Mouse (Mus musculus) layer of hippocampus, postnatal 36 days (tissue): ENCODE data around the gene Plekha3. TPM values are rescaled to one million over a fixed set of nuclear protein-coding genes. Genes with fewer than 3 reads are reported as not detected.

Experiments used
- DNase-seq, 2 experiments: peaks; one replicate each; pipeline ENCODE4 v3.0.0; 2022
- total RNA-seq, 2 experiments: library from RNA; stranded (reverse); gene quantifications; 2 replicates each; pipeline ENCODE4 v1.2.3; 2021

The Plekha3 gene
- total RNA-seq = 10 to 100 TPM; 49.7 to 50.1 TPM

DNA sequence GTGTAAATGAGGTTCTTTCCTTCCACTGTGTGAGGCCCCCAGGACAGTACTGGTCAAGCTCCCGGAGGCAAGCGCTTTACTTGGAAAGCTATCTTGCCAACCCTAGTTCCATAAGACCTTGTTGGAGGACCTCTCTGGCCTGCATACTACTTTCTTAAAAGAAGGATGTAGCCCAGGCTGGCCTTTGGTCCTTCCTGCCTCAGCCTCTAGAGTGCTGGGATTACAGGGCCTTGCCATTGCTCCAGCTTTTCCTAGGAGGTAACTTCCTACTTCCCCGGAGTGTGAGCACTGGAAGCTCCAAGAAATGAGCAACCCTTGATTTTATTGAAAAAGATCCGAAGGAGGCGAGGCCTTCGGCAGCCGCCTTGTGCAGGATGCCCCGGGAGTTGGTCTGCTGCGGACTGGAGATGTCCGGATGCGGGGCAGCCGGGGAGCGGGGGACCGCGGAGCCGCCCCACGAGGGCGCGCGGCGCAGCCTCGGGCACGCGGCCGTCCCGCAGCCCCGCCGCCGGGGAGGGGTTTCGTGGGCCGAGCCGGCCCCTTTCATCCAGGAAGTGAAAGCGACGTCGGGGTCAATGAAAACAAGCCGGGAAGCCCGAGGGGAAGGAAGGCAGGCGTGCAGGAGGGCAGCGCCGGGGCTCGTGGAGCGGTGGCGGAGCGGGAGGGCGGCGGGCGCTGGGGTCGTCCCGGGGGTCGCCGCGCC, at the start of gene Plekha3:
Plekha3 (plus strand) TSS at position 557 of the 703 bp plus-strand sequence.
- DNase-seq = peak; percentile 85 to 86

DNA sequence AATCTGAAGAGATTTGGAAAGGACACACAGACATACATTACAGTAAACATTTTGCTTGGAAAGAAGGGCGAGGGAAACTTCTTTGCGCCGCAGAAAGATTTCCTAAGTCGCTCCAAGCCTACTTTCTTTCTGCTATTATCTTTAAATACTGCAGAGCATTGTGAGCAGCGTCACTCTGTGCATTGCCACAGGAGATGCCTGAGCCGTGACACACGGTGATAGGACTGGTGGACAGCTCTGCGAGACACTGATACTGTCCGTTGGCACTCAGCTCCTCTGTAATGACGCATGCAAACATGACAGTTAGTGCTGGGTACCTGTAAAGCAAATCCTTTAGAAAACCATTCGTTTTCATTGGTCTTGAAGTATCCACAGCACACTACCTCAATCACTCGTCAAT, 44.8 kb upstream of the Plekha3 start:
- DNase-seq = no peak

DNA sequence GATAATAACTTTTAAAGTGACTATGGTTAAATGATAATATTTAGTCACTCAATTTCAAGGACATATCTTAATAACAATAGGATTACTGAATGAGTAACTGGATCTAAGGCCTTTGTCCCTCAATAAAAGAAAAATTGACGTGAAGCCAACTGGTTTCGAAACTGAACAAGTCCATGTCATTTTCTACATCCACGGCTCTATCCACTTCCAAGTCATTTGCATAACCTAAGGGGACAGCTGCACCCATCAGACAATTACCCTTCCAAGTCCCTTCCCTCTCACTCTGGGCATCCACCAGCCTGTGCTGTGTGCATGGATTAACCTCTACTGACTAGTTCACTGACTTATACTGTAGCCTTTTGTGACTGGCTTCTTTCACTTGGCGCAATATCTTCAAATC, 43.5 kb upstream of the Plekha3 start:
- DNase-seq = no peak

DNA sequence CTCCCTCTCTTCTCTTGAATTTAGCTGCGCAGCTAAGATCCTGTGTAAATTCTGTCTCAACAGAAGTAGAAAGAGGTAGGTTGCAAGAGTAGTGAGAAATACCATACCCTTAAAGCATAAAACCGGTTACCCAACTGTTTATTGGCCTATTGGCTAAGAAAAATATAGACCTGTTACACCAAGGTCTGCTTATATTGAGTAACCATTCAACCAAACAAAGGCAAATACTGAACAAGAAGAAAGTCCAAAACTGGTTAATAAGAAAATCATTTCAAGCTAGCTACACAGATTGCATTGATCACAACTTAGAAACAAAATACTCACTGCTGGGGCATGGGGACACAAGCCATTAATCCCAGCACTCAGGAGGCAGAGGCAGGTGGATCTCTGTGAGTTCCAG, 35.4 kb upstream of the Plekha3 start:
- DNase-seq = no peak

DNA sequence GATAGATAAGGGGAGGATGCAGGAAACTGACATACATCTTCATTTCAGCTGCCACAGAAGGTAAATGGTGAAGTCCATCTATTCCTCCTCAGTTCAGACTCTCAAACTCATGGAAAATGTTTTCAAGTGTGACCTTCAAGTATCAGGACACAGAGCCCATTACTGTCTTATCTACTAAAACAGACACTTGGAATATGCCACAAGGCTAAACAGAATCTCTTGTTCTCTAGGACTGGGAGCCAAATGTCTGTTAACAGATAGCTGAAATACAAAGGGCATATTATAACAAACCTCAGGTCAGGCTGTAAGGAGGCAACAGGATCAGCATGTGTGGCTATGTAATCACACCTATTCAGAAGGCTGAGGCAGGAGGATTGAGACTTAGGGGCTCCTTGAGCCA, 31.3 kb upstream of the Plekha3 start:
- no peak for DNase-seq

DNA sequence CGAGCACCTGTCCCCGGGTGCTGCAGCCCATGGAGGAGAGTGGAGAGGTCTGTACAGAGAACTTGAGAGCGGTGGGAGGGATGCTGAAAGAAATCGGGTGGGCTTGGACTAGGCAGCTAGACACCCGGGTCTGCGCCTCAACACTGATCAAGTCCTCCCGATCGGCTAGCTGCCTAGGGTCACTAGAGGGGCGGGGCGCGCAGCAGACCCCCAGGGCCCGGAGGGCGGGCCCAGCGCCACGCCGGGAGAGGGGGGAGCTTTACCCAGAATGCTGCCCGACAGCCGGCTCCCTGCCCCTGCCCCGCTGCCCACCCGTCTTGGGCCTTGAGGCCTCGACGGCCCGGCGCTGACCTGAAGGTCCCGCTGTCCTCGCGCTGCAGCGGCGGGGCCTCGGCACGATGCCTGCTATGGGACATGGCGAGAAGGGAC, 27.6 kb upstream of the Plekha3 start:
- DNase-seq = peak in 1 of 2 experiments; percentile 6

DNA sequence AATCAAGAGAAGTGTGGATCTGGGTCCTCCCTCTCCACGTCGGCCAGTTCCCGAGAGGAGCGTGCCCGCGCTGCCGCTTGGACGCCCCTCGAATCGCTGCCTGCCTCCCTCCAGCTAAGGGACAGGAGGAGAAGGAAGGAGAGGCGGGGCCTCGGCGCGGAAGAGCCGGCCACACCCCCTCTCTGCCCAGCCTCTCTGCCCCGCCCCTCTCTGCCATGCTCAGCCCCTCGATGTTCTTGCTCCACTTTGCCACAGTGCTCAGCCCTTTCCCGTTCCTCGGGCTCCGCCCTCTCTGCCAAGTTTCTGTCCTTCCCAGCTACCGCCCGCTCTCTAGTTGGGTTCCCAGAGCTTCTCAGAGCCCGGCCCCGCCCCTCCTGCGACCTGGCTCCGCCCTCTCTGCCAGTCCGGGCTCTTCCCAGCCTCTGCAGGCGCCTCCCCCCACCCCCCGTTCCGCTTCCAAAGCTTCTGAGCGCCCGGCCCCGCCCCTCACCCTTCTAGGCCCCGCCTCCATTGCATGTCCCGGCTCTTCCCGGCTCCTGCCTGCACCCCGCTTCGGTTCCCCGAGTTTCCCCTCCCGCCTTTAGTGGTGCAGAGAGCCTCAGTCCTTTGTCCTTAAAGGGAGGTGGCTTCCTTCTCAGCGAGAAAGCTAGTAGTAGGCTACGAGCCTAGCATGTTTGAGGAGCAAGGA, 27.1 kb upstream of the Plekha3 start, which contains the start of the genes Prkra and Pjvk:
Prkra (minus strand) TSS at position 133 of the 688 bp plus-strand sequence.
Pjvk (plus strand) TSS at position 594 of the 688 bp plus-strand sequence.
- DNase-seq = peak; percentile 95

DNA sequence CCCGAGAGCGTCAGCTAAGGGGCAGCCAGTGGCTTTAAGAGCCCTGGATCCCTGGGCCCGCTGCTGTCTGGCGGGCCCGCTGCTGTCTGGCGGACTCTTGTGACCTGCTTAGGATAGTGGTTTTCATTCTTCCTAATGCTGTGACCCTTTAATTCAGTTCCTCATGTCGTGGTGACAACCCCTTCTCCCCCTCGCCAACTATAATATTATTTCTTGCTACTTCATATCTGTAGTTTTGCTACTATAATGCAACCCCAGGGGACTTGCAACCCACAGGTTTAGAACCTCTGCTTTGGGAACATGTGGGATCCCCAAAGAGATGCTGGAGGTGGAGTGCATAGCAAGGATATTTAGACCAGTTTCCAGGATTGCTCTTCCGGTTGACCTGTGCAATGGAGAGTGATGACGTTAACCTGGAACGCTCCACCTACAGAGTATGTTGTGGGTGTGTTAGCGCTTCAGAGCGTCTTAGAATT, 26.4 kb upstream of the Plekha3 start:
- no peak for DNase-seq

DNA sequence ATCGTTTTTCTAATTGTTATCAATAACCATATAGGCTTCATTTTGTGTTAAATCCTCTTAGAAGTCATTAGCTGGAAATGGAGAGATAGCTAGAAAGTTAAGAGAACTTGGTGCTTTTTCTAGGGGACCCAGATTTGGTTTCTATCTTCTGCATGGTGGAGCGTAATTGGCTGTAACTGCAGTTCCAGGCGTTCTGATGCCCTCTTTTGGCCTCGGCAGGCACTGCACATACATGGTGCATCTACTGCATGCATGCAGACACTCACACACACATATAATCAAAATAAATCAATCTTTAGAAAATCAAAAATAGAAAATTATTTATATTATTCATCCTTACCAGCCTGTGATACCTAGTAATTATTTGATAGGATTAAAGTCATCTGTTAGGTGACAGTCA, 22.0 kb upstream of the Plekha3 start:
- no peak for DNase-seq

DNA sequence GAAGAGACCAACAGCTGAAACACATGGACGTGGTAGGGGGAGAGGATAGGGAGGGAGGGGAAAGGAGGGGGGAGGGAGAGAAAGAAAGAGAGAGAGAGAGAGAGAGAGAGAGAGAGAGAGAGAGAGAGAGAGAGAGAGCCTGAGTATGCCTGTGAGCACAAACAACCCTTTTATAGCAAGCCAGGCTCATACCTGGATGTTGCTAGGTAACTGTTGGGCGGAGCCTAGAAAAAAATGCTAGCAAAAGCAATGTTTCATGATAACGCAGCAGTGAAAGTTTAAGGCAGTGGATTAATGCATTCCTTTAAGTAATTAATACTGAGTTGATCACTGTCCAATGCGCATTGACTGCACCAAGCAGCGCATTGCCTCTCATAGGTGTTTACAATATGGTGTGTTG, 20.4 kb upstream of the Plekha3 start:
- no peak for DNase-seq

DNA sequence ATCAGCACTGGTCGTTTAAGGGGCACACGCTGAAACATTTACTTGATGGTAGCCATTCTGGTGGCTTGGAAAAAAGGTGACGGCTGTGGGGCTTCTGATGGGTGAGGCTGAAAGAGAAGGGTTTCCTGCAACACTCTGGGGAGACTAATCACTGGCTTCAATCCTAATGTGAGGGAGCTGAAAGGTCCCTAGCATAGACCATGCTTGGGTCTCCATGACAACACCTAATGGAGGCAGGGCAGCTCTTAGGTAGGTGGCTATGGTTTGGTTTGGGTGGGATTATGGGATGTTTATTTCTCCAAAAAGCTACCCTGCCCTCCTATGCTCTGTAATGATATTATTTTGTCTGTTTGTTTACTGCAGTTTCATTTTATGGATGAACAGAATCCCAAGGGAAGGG, 19.6 kb upstream of the Plekha3 start:
- DNase-seq = no peak

DNA sequence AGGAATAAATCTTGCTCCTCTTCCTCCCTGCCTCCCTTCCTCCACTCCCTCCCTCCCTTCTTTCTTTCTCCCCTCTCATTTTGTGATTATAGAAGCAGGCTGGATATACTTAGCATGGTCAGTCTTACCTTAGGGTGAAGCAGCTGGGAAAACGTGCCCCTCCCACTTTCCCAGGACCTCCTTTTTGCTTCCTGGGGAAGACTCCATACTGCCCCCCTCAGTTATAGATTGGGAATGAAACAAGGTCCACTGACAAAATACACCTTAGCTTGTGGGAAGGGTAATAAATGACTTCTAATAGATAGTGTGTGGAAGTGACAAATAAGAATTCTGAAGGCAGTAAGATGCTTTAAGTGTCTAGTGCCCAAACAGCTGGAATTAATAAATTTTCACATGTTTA, 19.1 kb upstream of the Plekha3 start:
- no peak for DNase-seq

DNA sequence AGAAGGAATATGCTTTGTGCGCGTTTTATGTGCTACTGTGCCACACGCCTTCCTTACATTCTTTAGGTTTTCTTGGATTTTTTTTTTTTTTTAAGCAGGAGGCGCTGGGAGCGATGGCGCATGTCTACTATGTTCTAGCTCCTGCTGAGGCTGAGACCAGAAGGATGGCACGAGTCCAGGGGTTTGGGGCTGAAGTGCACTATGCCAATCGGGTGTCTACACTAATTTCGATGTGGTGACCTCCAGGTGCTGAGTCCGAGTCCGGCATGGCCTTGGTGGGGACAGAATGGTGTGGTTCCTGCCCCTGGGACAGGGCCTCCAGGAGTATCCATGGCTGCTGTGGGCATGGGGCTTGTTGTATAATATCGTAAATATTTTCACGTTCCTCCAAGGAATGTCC, 16.5 kb upstream of the Plekha3 start:
- no peak for DNase-seq

DNA sequence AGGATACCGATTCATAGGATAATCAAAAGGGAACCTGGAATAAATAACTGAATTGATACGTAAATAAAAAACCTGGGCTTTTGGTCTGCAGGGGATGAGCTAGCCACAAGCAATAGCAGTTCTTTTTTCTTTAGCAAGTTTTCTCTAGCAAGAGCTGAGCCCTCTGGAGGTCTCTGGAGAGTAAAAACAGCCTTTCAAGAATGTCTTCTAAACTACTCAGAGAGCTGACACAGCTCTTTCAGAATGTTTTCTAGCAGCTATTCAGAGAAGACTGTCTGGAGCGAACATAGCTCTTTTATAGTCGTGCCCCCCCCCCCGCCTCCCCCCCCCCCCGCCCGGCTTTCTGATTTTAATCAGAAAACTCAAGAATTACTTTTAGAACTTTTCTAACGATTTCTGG, 15.7 kb upstream of the Plekha3 start:
- no peak for DNase-seq

DNA sequence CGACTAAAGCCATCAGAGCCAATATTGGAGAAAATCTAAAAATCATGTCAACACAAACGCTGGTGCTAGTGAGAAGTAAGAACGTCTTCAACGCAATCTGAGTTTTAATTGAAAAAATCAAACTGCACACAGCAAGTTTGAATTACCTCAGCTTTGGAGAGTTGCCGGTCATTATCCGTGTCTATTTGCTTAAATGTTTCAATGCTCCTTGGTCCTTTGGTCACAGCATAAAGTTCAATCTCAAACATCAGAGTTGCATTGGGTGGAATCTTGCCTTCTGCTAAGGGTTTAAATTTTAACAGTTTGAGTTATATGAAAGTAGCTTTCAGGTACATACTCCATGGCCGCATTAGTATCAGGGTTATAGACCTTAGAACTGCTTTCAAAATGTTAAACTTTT, 9.6 kb upstream of the Plekha3 start:
- no peak for DNase-seq

DNA sequence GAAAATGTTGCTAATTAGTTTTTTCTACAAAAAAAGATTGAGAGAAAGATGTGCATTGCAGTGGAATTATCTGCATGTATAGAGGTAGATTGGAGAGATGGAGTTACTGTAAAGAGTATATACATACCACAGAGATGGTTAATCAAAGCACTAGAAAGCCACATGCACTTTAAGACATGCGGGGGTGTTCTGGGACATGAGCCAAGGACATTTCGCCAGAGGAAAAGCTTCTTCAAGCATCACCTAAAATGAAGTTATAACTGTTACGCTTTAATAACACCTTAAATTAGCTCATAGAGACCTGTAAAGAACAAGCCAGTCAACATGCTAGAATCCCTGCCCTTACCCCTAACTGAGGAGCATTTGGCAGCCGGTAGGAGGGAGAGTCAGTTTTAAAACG, 7.9 kb upstream of the Plekha3 start:
- DNase-seq = no peak

DNA sequence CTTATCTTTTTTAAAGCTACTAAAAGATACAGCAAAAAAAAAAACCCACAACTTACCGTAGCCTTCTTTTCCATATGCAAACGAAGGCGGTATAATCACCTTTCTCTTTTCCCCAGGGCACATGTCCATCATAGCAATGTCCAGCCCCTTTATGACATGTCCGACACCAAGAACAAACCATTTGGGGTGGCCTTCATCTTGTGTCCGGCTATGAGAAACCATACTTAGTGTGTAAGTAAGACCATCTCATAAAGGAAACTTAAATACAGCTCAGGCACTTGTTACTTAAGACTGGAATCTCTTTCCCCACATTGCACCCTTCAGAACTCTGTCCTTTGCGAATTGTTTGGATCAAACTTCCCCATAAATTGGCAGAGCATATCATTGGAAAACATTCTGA, 3.4 kb upstream of the Plekha3 start:
- no peak for DNase-seq

DNA sequence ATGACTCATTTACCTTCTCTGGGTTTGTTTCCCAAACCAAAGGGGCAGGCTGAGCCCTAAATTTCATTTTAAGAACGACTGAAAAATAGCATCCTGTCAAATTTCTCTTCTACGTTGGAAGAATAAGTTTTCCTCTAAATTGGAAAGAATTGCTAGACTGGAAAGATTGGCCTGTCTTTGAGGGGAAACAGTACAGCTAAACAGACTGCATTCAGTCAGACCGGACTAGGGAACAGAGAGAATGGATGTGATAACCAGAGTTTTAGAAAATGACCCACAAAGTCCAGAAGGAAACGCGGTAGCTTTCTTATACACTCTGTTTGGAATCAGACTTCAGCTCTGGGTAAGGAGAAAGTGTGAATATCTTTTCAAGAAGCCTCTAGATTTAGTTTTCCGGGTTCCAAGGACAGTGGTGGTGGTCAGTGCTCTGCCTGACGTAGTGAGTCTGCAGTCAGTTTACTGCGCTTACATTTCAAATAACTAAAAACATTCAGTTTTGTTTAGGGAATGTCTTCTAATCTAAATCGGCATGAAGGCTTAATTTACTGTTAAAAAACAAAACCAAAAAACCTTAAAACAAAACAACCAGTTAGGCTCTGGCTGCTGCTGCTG, 2.8 kb upstream of the Plekha3 start:
- no peak for DNase-seq

DNA sequence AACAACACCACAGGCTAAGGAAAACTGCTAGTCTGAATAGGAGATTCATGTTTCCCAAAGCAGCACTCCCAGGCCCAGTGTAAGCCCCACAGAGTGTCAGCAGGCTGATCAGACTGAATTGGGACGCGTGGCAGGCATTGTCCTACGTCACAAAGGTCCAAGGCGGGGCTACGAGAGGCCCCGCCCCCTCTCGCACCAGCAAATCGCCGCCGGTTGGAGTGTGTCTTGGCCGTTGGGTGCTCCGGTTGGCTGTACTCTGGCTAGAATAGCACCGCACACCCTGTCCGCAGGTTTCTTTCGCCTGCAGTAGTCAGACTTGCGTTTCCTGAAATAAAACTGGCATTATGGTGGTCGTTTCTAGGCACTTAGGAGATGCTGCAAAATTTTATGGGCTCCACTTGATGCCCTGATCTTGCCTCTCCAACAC, 2.1 kb upstream of the Plekha3 start, which contains the start of gene Fkbp7:
Fkbp7 (minus strand) TSS at position 151 of the 427 bp plus-strand sequence.
- peak; percentile 84 to 89 for DNase-seq

DNA sequence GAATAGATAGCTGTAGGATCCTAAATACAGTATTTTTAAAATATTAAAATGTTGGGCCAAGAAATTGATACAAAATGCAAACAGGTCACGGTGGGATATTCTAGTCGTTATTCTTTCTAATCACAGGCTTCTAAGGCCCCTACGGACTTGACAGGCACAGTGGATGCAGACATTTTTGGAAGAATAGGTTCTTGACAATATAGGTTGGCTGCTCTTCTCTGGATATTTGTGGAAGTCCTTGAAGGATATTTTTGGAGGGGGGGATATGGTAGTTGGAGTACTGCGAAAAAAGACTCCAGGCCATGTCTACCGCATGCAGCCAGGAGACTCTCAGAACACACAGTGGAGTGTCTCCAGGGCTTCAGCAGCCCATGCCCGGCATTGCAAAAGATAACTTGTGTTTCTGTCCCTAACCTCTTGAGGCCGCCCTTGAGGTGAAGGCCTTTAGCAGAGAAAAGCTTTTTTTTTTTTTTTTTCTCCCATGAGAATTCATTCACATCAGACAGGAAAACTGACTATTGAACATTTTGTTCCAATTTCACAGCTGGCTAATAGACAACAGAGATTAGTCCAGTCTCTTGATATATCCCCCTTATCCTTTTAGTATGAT, 1.5 kb upstream of the Plekha3 start:
- no peak for DNase-seq

DNA sequence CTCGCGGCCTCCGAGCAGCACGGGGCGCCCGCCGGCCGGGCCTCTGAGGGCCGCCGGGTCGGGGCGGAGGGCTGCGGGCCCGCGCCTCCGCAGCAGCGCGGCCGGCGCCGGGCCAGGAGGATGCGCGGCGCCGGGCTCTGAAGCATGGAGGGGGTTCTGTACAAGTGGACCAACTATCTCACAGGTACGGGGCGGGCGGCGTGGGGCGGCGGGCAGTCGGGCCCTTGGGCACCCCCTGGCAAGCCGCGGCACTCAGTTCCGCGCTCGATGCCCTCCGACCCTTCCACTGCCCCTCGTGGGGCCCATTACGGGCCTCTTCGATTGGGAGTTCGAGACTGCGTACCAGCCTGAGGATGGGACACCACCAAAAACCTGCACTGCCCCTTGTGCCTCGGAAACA, 370 bp downstream of the Plekha3 start:
- DNase-seq = no peak

DNA sequence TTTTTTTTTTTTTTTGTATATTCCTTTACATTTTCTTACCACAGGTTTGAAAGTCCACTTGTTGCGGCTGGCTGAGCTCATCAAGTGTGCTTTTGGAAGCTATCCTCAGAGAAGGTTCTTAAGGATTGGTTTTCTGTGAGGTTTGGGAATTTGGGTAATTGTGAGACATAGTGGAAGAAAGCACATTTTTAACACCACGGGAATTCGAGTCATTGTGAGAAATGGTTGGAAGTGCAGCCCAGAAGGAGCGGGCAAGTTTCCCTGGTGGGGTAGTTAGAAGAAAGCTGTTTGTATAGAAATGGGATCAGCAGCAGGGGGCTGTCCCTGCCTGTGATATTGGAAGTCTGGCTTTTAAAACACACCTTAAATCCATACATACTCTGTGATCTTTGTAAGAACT, 868 bp downstream of the Plekha3 start:
- no peak for DNase-seq
